Mouse (Mus musculus) NIH3T3 (cell line): ENCODE measurements at regions not wholly inside any gene's neighbourhood (a gene's known extent, or its start where the extent isn't known, plus 50 kb on each side); places are given as distances from the start of the nearest gene placed in this dataset.

Experiments used
- DNase-seq: peaks from one replicate; pipeline ENCODE4 v3.0.0-alpha.2; 2012; ENCODE audit warnings: low read depth

GRCm38 (mm10) chr11:113178375-113178774 is 396.4 kb downstream of the Sox9 start:
- no peak for DNase-seq

DNA sequence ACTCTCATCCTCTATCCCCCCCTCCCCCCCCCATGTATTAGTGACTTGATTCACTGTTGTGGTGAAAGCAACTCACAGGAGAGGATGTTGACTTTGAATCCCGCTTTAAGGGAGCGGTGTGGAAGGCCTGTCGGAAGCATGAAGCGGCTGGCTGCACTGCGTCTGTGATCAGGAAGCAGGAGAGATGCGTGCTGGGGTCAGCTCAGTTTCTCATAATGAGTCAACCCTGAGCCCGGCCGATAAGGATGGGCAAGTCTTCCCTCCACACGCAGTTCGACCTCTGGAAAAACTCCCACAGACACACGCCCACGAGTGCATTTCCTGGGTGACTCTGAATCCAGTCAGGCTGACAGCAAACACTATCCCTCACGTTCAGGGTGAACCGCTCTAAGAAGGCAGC is 398.0 kb downstream of the Sox9 start:
- peak; percentile 57 for DNase-seq

- peak; percentile 58 for DNase-seq
Measured at GRCm38 (mm10) chr11:113182083-113182861, 400.2 kb downstream of the Sox9 start.

GRCm38 (mm10) chr11:113183556-113183955 is 401.5 kb downstream of the Sox9 start:
- no peak for DNase-seq

DNA sequence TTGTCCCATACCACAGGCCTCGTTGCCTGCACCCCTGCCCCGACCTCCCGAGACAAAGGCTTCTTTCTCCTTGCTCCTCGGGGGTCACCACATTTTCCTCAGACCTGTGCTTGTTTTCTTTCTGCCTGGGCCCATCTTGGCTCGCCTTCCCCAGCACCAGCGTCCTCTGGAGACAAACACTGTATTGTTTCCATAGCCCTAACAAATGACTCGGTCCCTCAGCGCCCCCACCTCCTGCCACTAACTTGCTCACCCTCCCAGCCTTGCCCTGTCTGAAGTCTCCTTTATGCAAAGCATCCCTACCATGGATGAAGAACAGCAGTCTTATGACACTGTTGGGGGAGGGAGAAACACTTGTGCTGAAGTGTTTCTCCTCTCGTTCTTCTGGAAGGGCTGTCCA is 402.1 kb downstream of the Sox9 start:
- DNase-seq: peak; percentile 34

GRCm38 (mm10) chr11:113187407-113187806 is 405.4 kb downstream of the Sox9 start:
- DNase-seq: no peak

DNA sequence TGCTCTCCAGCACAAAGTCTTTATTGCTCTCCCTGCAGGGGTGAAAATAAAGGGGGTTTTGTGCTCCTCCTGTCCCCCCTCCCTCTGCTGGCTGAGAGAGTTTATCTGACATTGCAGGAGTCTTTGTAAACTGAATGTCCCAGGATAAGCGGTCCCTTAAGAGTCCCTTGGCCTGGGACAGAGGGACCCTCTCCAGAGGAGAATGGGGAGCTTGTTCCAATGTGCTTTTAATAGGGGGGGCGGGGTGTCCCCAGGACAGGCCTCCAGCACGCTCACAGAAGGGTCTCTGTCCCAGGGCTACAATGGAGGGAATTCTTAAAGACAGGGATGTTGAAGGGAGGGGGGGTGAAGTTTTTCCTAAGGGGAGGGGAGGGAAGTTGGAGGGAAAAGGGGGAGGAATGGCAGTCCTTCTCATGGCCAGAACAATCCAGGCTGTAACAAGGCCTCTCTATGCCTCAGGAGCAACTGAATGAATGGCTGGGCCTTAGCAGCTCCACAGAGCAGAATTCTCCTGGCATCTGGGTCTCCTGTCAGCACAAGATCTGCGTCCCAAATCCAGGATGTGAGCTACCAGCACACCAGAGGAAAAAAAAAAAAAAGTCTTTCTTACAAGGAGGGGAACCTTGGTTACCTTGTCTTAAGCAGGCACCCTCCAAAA is 406.4 kb downstream of the Sox9 start:
- no peak for DNase-seq

- no peak for DNase-seq
Measured at GRCm38 (mm10) chr11:113190006-113190405, 408.0 kb downstream of the Sox9 start.

DNA sequence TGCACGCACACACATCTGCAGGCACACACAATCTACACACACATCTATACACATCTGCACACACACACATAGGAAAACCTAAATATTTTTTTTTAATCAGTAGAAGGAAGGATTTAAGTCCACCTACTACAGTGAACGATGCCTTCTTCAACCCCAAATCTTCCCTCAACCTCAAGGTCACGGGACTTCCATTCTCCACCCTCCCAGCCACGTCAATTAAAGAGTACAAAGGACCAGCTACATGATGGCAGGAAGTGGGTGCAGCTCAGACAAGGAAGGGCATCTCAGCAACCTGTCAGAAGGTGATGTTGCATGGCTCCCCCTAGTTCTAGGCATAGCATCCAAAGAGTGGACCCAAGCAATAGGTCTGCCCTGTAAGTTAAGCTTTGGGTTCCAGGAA is 408.5 kb downstream of the Sox9 start:
- no peak for DNase-seq

DNA sequence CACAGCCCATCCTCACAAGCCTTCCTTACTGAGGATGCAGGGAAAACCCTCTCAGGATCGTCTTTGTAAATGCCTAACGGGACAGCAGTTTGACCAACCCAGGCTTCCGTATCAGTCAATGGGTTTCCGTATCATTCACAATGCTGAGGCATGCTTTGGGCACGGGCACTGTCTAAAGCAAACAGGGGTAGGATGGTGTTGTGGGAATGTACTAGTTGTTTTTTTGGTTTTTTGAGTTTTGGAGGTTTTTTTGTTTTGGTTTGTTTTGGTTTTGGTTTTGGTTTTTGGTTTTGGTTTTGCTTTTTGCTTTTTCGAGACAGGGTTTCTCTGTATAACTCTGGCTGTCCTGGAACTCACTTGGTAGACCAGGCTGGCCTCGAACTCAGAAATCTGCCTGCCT is 409.0 kb downstream of the Sox9 start:
- DNase-seq: no peak

GRCm38 (mm10) chr11:113192086-113192856 is 410.2 kb downstream of the Sox9 start:
- DNase-seq: no peak

GRCm38 (mm10) chr11:113194144-113194827 is 412.3 kb downstream of the Sox9 start:
- peak; percentile 30 for DNase-seq
